Mouse (Mus musculus): Measurements from ENCODE around the gene Kat2b. TPM values are rescaled to one million over a fixed set of nuclear protein-coding genes. Genes with fewer than 3 reads are reported as not detected.

Gene Kat2b
- polyA plus RNA-seq, 1 experiment from 2014 or later: 7.5 TPM

GRCm38 (mm10) chr17:53573019-53573556 is 6.4 kb downstream of the Kat2b start:
- ATAC-seq: no peak
- Histone ChIP-seq H3K27me3 (no peaks in the 10 kb centered on the region), H3K4me2 (no peak overlapping the region), H3K36me3 (ENCODE audit: poor library complexity, severe bottlenecking) (no peaks in the 10 kb centered on the region), H3K4me1 (peaks cover 28% of the 10 kb centered on the region), H3K9me3 (replicated peaks) (no peaks in the 10 kb centered on the region), H3K4me3 (no peak overlapping the region), H3K27ac (no peak overlapping the region), H3K9ac (no peak overlapping the region)
- WGBS: 83% methylated on average over 4 of the region's 4 CpGs

DNA sequence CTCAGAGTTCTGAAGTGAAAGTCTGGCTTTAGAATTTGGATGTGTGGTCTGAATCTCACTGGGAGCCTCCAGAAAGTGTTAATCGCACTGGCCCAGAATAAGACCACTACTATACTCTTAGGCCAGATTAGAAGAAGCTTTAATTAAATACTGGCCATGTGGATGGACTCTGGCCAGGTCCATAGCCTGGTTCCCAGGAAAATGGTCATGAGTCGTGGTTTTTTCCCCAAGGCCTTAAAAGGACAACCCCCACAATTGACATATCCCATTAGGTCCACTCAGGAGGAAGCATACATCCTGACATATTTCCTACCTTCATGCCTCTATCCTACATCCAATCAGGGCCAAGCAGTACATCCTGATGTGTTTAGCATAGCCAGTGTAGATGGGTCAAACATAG is 10.5 kb downstream of the Kat2b start:
- H3K4me3 ChIP-seq: no peak overlapping the region
- no peak overlapping the region for H3K27ac ChIP-seq
- ATAC-seq: no peak
- H3K4me2 ChIP-seq: no peak overlapping the region
- H3K9me3 ChIP-seq (replicated peaks): no peaks in the 10 kb centered on the region
- no peak overlapping the region for H3K9ac ChIP-seq
- no peaks in the 10 kb centered on the region for H3K27me3 ChIP-seq
- H3K36me3 ChIP-seq (ENCODE audit: poor library complexity, severe bottlenecking): no peaks in the 10 kb centered on the region
- peaks cover 17% of the 10 kb centered on the region for H3K4me1 ChIP-seq
- WGBS: 89% methylated on average over 2 of the region's 2 CpGs

- peaks cover 19% of the 10 kb centered on the region for H3K4me1 ChIP-seq
- H3K36me3 ChIP-seq (ENCODE audit: poor library complexity, severe bottlenecking): no peaks in the 10 kb centered on the region
- H3K9me3 ChIP-seq (replicated peaks): no peaks in the 10 kb centered on the region
- H3K27ac ChIP-seq: no peak overlapping the region
- WGBS: 78% methylated on average over 5 of the region's 5 CpGs
- no peak overlapping the region for H3K9ac ChIP-seq
- ATAC-seq: no peak
- H3K4me3 ChIP-seq: no peak overlapping the region
- no peak overlapping the region for H3K4me2 ChIP-seq
- H3K27me3 ChIP-seq: no peaks in the 10 kb centered on the region
Observed at GRCm38 (mm10) chr17:53577754-53578153, 11.1 kb downstream of the Kat2b start.

DNA sequence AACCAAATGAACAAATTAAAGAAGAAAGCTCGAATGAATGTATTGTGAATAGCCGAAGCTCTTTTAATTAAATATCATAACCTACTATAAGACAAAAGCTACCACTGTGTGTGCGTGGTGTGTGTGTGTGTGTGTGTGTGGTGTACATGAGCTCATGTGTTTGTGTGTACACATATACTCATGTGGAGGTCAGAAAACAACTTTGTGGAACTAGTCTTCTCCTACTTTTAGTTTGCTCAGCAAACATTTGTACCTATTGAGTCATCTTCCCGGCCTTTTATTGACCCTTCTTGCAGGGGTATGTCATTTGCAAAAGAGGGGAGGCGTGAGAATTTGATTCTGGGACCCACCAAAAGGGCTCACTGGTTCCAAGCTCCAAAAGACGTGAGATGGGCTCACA is 11.6 kb downstream of the Kat2b start:
- H3K9me3 ChIP-seq (replicated peaks): no peaks in the 10 kb centered on the region
- H3K36me3 ChIP-seq (ENCODE audit: poor library complexity, severe bottlenecking): no peaks in the 10 kb centered on the region
- no peak overlapping the region for H3K27ac ChIP-seq
- 81% methylated on average over 6 of the region's 6 CpGs for WGBS
- H3K9ac ChIP-seq: no peak overlapping the region
- no peaks in the 10 kb centered on the region for H3K27me3 ChIP-seq
- no peak overlapping the region for H3K4me3 ChIP-seq
- H3K4me1 ChIP-seq: peaks cover 21% of the 10 kb centered on the region
- no peak for ATAC-seq
- H3K4me2 ChIP-seq: no peak overlapping the region

DNA sequence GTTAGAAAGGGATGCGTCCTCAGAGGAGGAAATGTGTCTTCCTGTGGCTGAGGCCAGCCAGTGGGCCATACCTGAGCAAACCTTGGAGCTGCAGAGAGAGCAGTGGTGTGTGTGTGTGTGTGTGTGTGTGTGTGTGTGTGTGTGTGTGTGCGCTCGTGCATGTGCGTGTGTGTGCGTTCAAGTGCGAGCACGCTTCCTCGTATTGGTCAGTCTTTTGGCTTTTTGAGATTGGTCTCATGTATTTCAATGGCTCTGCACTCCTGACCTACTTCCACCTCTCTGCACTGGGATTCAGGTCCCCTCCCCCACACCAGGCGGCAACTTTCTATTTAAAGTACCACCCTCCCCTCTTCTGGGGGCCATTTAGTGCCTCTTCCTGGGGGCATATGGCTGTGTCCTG is 12.1 kb downstream of the Kat2b start:
- no peak overlapping the region for H3K4me3 ChIP-seq
- no peak overlapping the region for H3K4me2 ChIP-seq
- H3K27ac ChIP-seq: no peak overlapping the region
- H3K9ac ChIP-seq: no peak overlapping the region
- peaks cover 21% of the 10 kb centered on the region for H3K4me1 ChIP-seq
- H3K27me3 ChIP-seq: no peaks in the 10 kb centered on the region
- WGBS: 44% methylated on average over 3 of the region's 9 CpGs
- ATAC-seq: no peak
- no peaks in the 10 kb centered on the region for H3K36me3 ChIP-seq (ENCODE audit: poor library complexity, severe bottlenecking)
- no peaks in the 10 kb centered on the region for H3K9me3 ChIP-seq (replicated peaks)

DNA sequence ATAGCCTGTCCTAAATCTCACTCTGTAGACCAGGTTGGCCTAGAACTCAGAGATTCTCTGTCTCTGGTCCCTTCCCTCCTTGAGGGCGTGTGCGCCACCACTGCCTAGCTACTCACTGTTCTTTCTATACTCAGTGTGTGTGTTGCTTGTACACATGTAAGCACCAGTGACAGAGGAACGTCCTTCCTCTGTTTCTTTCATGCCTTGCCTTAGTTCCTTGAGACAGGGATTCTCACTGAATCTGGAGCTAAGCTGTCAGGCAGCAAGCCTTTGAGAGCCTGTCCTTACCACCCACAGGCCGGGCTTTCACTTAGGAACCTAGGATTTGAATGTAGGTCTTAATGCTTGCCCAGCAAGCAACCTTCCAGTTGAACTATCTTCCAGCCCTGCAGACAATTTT is 13.0 kb downstream of the Kat2b start:
- peaks cover 21% of the 10 kb centered on the region for H3K4me1 ChIP-seq
- H3K36me3 ChIP-seq (ENCODE audit: poor library complexity, severe bottlenecking): no peaks in the 10 kb centered on the region
- ATAC-seq: no peak
- no peak overlapping the region for H3K9ac ChIP-seq
- H3K27me3 ChIP-seq: no peaks in the 10 kb centered on the region
- no peaks in the 10 kb centered on the region for H3K9me3 ChIP-seq (replicated peaks)
- 50% methylated on average over 4 of the region's 4 CpGs for WGBS
- H3K4me2 ChIP-seq: no peak overlapping the region
- H3K27ac ChIP-seq: no peak overlapping the region
- H3K4me3 ChIP-seq: no peak overlapping the region

- 68% methylated on average over 3 of the region's 3 CpGs for WGBS
- Histone ChIP-seq H3K9me3 (replicated peaks) (no peaks in the 10 kb centered on the region), H3K27ac (no peak overlapping the region), H3K36me3 (ENCODE audit: poor library complexity, severe bottlenecking) (no peaks in the 10 kb centered on the region), H3K9ac (no peak overlapping the region), H3K4me2 (no peak overlapping the region), H3K4me3 (no peak overlapping the region), H3K4me1 (peaks cover 21% of the 10 kb centered on the region), H3K27me3 (no peaks in the 10 kb centered on the region)
- no peak for ATAC-seq
Observed at GRCm38 (mm10) chr17:53580237-53580636, 13.6 kb downstream of the Kat2b start.

- no peak for ATAC-seq
Observed at GRCm38 (mm10) chr17:53582026-53582585, 15.4 kb downstream of the Kat2b start.

GRCm38 (mm10) chr17:53582805-53583204 is 16.1 kb downstream of the Kat2b start:
- Histone ChIP-seq H3K9ac (no peak overlapping the region), H3K27ac (no peak overlapping the region), H3K36me3 (ENCODE audit: poor library complexity, severe bottlenecking) (no peaks in the 10 kb centered on the region), H3K4me1 (peaks cover 34% of the 10 kb centered on the region), H3K4me2 (no peak overlapping the region), H3K27me3 (no peaks in the 10 kb centered on the region), H3K4me3 (no peak overlapping the region), H3K9me3 (replicated peaks) (no peaks in the 10 kb centered on the region)
- no peak for ATAC-seq
- 88% methylated on average over 7 of the region's 7 CpGs for WGBS

More at GRCm38 (mm10) chr17:53582026-53582585, 15.4 kb downstream of the Kat2b start:
- Histone ChIP-seq H3K4me2 (no peak overlapping the region), H3K36me3 (ENCODE audit: poor library complexity, severe bottlenecking) (no peaks in the 10 kb centered on the region), H3K27ac (no peak overlapping the region), H3K4me3 (no peak overlapping the region), H3K4me1 (peaks cover 31% of the 10 kb centered on the region), H3K9ac (no peak overlapping the region), H3K27me3 (no peaks in the 10 kb centered on the region), H3K9me3 (replicated peaks) (no peaks in the 10 kb centered on the region)
- WGBS: 68% methylated on average over 4 of the region's 4 CpGs

- WGBS: 90% methylated on average over 11 of the region's 11 CpGs
- Histone ChIP-seq H3K4me1 (peaks cover 28% of the 10 kb centered on the region), H3K4me3 (no peak overlapping the region), H3K27ac (no peak overlapping the region), H3K9me3 (replicated peaks) (no peaks in the 10 kb centered on the region), H3K36me3 (ENCODE audit: poor library complexity, severe bottlenecking) (no peaks in the 10 kb centered on the region), H3K27me3 (no peaks in the 10 kb centered on the region), H3K9ac (no peak overlapping the region), H3K4me2 (no peak overlapping the region)
- ATAC-seq: no peak
Observed at GRCm38 (mm10) chr17:53583846-53584579, 17.4 kb downstream of the Kat2b start.

DNA sequence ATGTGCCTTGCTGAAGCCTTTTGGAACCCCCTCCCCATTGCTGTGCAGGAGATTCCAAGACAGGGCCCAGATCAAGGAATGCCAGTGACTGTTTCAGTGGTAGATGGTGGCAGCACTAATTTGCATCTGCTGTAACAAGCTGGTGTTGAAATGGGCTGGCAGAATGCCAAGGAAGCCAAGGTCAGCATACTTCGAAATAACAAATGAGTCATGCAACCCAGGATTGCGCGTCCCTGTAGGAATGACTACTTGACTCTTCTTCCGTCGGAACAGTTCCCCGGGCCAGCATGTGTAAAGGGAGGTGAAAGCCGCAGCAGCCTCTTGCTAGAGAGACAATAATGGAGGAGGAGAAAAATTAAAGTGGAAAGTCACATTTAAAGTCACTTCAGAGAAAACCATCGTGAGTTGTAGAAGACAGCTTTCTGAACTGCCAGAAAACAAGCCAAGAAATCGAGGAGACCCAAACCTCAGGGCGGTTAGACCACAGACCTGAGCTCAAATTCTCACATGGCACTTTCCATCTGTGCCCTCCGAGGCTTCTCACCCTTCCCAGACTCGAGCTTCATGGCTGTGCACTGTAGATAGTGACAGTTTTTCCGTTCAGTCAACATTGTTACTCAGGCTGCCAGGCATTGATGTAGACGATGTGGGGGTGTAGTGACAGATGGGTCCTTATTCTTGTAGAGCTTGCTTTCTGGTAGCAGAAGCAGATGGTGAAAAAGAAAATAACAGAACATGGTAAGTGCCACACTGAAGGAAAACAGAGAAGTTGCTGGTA is 20.6 kb downstream of the Kat2b start:
- H3K27me3 ChIP-seq: no peaks in the 10 kb centered on the region
- ATAC-seq: peak; percentile 95
- peak overlapping the region; percentile 75 for H3K27ac ChIP-seq
- H3K9me3 ChIP-seq (replicated peaks): no peaks in the 10 kb centered on the region
- WGBS: 56% methylated on average over 14 of the region's 14 CpGs
- H3K9ac ChIP-seq: no peak overlapping the region
- H3K4me2 ChIP-seq: peak overlapping the region; percentile 17
- peaks cover 22% of the 10 kb centered on the region for H3K4me1 ChIP-seq
- no peaks in the 10 kb centered on the region for H3K36me3 ChIP-seq (ENCODE audit: poor library complexity, severe bottlenecking)
- H3K4me3 ChIP-seq: no peak overlapping the region

Data from forebrain, embryonic 13.5 days (tissue).